Mouse (Mus musculus) CH12.LX (cell line): ENCODE measurements at regions not wholly inside any gene's neighbourhood (a gene's known extent, or its start where the extent isn't known, plus 50 kb on each side); places are given as distances from the start of the nearest gene placed in this dataset.

Experiments
- DNase-seq: peaks from one replicate; pipeline ENCODE4 v3.0.0-alpha.2; 2013; ENCODE audit errors: extremely low read depth
- H3K27ac ChIP-seq: 2 replicates; pipeline ENCODE4 v1.5.1; 2012; ENCODE audit warnings: low read depth, mild to moderate bottlenecking, control low read depth, moderate library complexity; ENCODE audit not compliant: insufficient read depth
- H3K27me3 ChIP-seq: replicated peaks from 2 replicates; pipeline ENCODE3; 2012; ENCODE audit warnings: inconsistent platforms
- H3K36me3 ChIP-seq, 2 experiments: replicated peaks in 1 of 2; 2 replicates each; pipeline versions ENCODE3 to v1.6.1; 2012; ENCODE audit warnings: inconsistent platforms in 1 of 2, low read length in 1 of 2, mild to moderate bottlenecking in 1 of 2, mixed read lengths in 1 of 2, moderate library complexity in 1 of 2; ENCODE audit not compliant: control insufficient read depth in 1 of 2, insufficient read depth in 1 of 2
- H3K4me1 ChIP-seq, 2 experiments: 2 replicates each; pipeline ENCODE4 v1.6.1; 2012; ENCODE audit warnings: inconsistent platforms in 1 of 2, moderate library complexity in 1 of 2; ENCODE audit not compliant: insufficient read depth in 2 of 2, control insufficient read depth in 1 of 2
- H3K4me2 ChIP-seq: 2 replicates; pipeline ENCODE4 v1.6.1; 2012; ENCODE audit warnings: low read depth, mild to moderate bottlenecking, control low read depth; ENCODE audit not compliant: poor library complexity, insufficient read depth, severe bottlenecking
- H3K4me3 ChIP-seq, 3 experiments: fragments of 150-350 bp in 1 of 3; sonication (generic) in 1 of 3; replicated peaks in 1 of 3; 2 replicates each; pipeline versions ENCODE3 to v1.5.1; 2011 to 2012; ENCODE audit warnings: low read depth in 2 of 3, low read length in 2 of 3, mild to moderate bottlenecking in 2 of 3, moderate library complexity in 2 of 3, control low read depth in 1 of 3, improper control_type of control experiment in 1 of 3, inconsistent platforms in 1 of 3, mixed read lengths in 1 of 3; ENCODE audit not compliant: poor library complexity in 1 of 3
- H3K79me2 ChIP-seq: replicated peaks from 2 replicates; pipeline ENCODE4 v1.6.1; 2012; ENCODE audit warnings: mild to moderate bottlenecking, moderate library complexity; ENCODE audit not compliant: control insufficient read depth, poor library complexity, insufficient read depth, severe bottlenecking; ENCODE audit errors: extremely low read depth
- H3K9ac ChIP-seq: 2 replicates; pipeline ENCODE4 v1.6.1; 2012; ENCODE audit warnings: low read depth, mild to moderate bottlenecking, control low read depth, moderate library complexity; ENCODE audit not compliant: insufficient read depth
- H3K9me3 ChIP-seq: replicated peaks from 2 replicates; pipeline ENCODE3; 2012; ENCODE audit warnings: low read length, inconsistent platforms, mixed read lengths
- BHLHE40 ChIP-seq: IDR thresholded peaks from 2 replicates; pipeline ENCODE4 v1.6.1; 2011; ENCODE audit warnings: mild to moderate bottlenecking, low read depth, low read length, improper control_type of control experiment
- CHD1 ChIP-seq: IDR thresholded peaks from 2 replicates; pipeline ENCODE4 v1.6.1; 2012; ENCODE audit warnings: low read depth, low read length, improper control_type of control experiment, inconsistent platforms
- EP300 ChIP-seq: IDR thresholded peaks from 2 replicates; pipeline ENCODE4 v1.6.1; 2011; ENCODE audit warnings: low read length, improper control_type of control experiment
- ETS1 ChIP-seq: conservative IDR thresholded peaks from 2 replicates; pipeline ENCODE4 v1.6.1; 2012; ENCODE audit warnings: low read depth, mild to moderate bottlenecking, inconsistent platforms, low read length, improper control_type of control experiment, moderate library complexity
- GABPA ChIP-seq: IDR thresholded peaks from 2 replicates; pipeline ENCODE4 v1.6.1; 2012; ENCODE audit warnings: low read depth, low read length, improper control_type of control experiment, inconsistent platforms; ENCODE audit not compliant: insufficient replicate concordance
- IRF4 ChIP-seq: IDR thresholded peaks from 2 replicates; pipeline ENCODE4 v1.6.1; 2014; ENCODE audit warnings: low read depth, mild to moderate bottlenecking, inconsistent platforms, low read length, improper control_type of control experiment
- JUN ChIP-seq: IDR thresholded peaks from 2 replicates; pipeline ENCODE4 v1.6.1; 2011; ENCODE audit warnings: low read depth, mild to moderate bottlenecking, low read length, improper control_type of control experiment, moderate library complexity; ENCODE audit not compliant: insufficient read depth
- MAZ ChIP-seq: IDR thresholded peaks from 2 replicates; pipeline ENCODE4 v1.6.1; 2012; ENCODE audit warnings: low read depth, mild to moderate bottlenecking, inconsistent platforms, low read length, improper control_type of control experiment, moderate library complexity
- MEF2A ChIP-seq: IDR thresholded peaks from 2 replicates; pipeline ENCODE4 v1.6.1; 2014; ENCODE audit warnings: low read depth, mild to moderate bottlenecking, inconsistent platforms, low read length, improper control_type of control experiment, borderline replicate concordance
- MXI1 ChIP-seq: IDR thresholded peaks from 2 replicates; pipeline ENCODE4 v1.6.1; 2011; ENCODE audit warnings: mild to moderate bottlenecking, low read depth, low read length, improper control_type of control experiment
- MYC ChIP-seq: IDR thresholded peaks from 2 replicates; pipeline ENCODE4 v1.6.1; 2011; ENCODE audit warnings: low read depth, mild to moderate bottlenecking, improper control_type of control experiment, low read length
- NELFE ChIP-seq: IDR thresholded peaks from 2 replicates; pipeline ENCODE4 v1.6.1; 2011; ENCODE audit warnings: low read depth, low read length, improper control_type of control experiment
- PAX5 ChIP-seq: IDR thresholded peaks from 2 replicates; pipeline ENCODE4 v1.6.1; 2012; ENCODE audit warnings: low read length, inconsistent platforms, mixed read lengths
- RCOR1 ChIP-seq: conservative IDR thresholded peaks from 2 replicates; pipeline ENCODE4 v1.6.1; 2012; ENCODE audit warnings: low read depth, mild to moderate bottlenecking, inconsistent platforms, low read length, improper control_type of control experiment
- SIN3A ChIP-seq: IDR thresholded peaks from 2 replicates; pipeline ENCODE4 v1.6.1; 2012; ENCODE audit warnings: low read length, improper control_type of control experiment, inconsistent platforms
- TBP ChIP-seq: conservative IDR thresholded peaks from 2 replicates; pipeline ENCODE4 v1.6.1; 2011; ENCODE audit warnings: low read depth, low read length, improper control_type of control experiment
- TCF12 ChIP-seq: IDR thresholded peaks from 2 replicates; pipeline ENCODE4 v1.6.1; 2014; ENCODE audit warnings: low read depth, mild to moderate bottlenecking, inconsistent platforms, low read length, improper control_type of control experiment
- UBTF ChIP-seq: IDR thresholded peaks from 2 replicates; pipeline ENCODE4 v1.6.1; 2012; ENCODE audit warnings: low read depth, mild to moderate bottlenecking, inconsistent platforms, low read length, improper control_type of control experiment, moderate library complexity
- ZKSCAN1 ChIP-seq: IDR thresholded peaks from 2 replicates; pipeline ENCODE4 v1.6.1; 2012; ENCODE audit warnings: low read depth, inconsistent platforms, low read length, improper control_type of control experiment, borderline replicate concordance
- ZNF384 ChIP-seq: IDR thresholded peaks from 2 replicates; pipeline ENCODE4 v1.6.1; 2012; ENCODE audit warnings: low read depth, low read length, improper control_type of control experiment, inconsistent platforms
- dilution Hi-C: fragments of 300-500 bp; cut with MboI; formaldehyde crosslinking; loops from 2 replicates; pipeline ENCODE4 v1.14.3; 2020; ENCODE audit warnings: low sequenced_read_pairs; ENCODE audit not compliant: extremely low pct_unique_long_range_greater_than_20kb, extremely low pct_ligation_motif_present
- in situ Hi-C: fragments of 300-500 bp; cut with MboI; formaldehyde crosslinking; loops from 3 replicates; pipeline ENCODE4 v1.14.3; 2019; ENCODE audit warnings: low sequenced_read_pairs, low pct_ligation_motif_present, low pct_unique_long_range_greater_than_20kb, mixed read lengths

DNA sequence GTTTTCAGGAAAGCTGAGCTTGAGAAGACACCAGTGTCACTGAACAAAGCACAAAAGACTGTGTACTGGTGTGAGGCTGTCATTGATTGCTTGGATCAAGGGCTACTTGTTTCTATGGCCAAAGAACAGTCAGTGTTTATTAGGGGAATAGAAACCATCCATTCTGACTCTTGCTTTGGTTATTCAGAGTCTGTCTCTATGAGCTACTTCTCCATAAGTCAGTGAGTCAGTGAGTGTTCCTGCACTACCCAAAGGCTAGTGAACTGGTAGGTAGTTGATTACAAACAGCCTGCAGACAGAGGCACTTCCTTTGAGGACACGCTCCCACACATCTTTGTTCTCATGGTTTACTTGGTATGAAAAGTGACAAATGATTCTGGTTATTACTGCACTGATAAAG is 104.4 kb downstream of the Gm13691 start:
- Histone ChIP-seq H3K27ac (no peak overlapping the region), H3K36me3 (no peaks in the 10 kb centered on the region), H3K4me1 (no peaks in the 10 kb centered on the region), H3K9ac (no peak overlapping the region), H3K9me3 (no peaks in the 10 kb centered on the region), H3K4me3 (no peak overlapping the region), H3K79me2 (no peaks in the 10 kb centered on the region), H3K4me2 (no peak overlapping the region), H3K27me3 (no peaks in the 10 kb centered on the region)
- no peak for DNase-seq
- dilution Hi-C loops (no loop called here), in situ Hi-C loops (no loop called here)
- TF ChIP-seq PAX5 (no peak), IRF4 (no peak), TBP (no peak), MAZ (no peak), ETS1 (no peak), MYC (no peak), RCOR1 (no peak), SIN3A (no peak), EP300 (no peak), GABPA (no peak), TCF12 (no peak)

DNA sequence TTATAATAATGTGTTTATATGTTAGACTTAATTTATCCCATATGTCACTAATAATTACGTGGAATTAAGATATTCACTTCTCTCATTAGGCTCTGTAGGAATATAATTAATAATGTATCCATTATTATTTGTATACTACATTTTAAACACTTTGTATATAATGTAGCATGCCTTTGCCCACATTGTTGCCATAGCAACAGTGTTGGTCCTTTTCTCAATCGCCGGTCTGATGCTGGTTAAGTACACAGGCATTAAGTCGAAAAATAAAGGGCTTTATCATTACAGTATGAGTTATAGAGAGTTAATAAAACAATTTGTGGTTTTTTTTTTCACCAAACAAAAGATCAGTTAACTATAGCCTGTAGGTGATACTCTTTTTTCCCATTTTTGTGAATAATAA is 108.4 kb downstream of the Gm13691 start:
- no peak for DNase-seq
- Histone ChIP-seq H3K27me3 (no peaks in the 10 kb centered on the region), H3K4me3 (no peak overlapping the region), H3K36me3 (no peaks in the 10 kb centered on the region), H3K9me3 (no peaks in the 10 kb centered on the region), H3K27ac (no peak overlapping the region), H3K4me1 (no peaks in the 10 kb centered on the region), H3K79me2 (no peaks in the 10 kb centered on the region), H3K4me2 (no peak overlapping the region), H3K9ac (no peak overlapping the region)
- in situ Hi-C loops (no loop called here), dilution Hi-C loops (no loop called here)
- no peak for TF ChIP-seq NELFE
- TF ChIP-seq TCF12, result no peak
- TF ChIP-seq ZKSCAN1, result no peak
- no peak for TF ChIP-seq GABPA
- no peak for TF ChIP-seq MXI1
- TF ChIP-seq JUN, result no peak
- no peak for TF ChIP-seq ZNF384
- no peak for TF ChIP-seq UBTF
- no peak for TF ChIP-seq EP300
- no peak for TF ChIP-seq IRF4
- no peak for TF ChIP-seq CHD1
- TF ChIP-seq MEF2A, result no peak
- TF ChIP-seq BHLHE40, result no peak
- no peak for TF ChIP-seq PAX5
